Mouse (Mus musculus) T-helper 1 cell (primary cell): ENCODE measurements around the gene Ift88.

ENCODE experiments used
- in situ Hi-C: fragments of 300-600 bp; cut with MboI, MseI; formaldehyde crosslinking; loops from one replicate; pipeline ENCODE4 v1.15.1; 2025; ENCODE audit warnings: high pct_unique_total_duplicates

Ift88 gene

DNA sequence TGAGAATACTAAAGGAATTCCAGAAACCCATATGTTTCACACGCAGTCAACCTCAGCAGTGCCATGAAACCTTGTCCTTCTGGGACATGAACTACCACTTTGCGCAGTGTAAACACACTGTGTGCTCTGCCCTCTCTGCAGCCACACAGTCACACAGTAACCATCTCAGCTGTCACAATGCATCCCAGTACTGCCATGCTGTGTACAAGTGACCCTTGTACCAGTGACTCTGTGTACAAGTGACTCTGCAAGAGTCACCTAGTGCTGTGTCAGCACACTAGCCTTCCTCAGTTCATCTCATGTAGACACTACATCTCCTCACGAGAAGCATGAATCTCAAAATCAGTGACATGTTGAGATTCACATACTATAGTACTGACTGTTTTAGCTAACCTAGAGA, 108.7 kb downstream of the Ift88 start:
- in situ Hi-C loops: no loop called here

- in situ Hi-C loops: no loop called here
Observed at GRCm38 (mm10) chr14:57533214-57533613, 109.4 kb downstream of the Ift88 start.

GRCm38 (mm10) chr14:57533841-57534240, 110.0 kb downstream of the Ift88 start:
- in situ Hi-C loops: no loop called here

GRCm38 (mm10) chr14:57534346-57534745, 110.5 kb downstream of the Ift88 start:
- in situ Hi-C loops: no loop called here

GRCm38 (mm10) chr14:57534961-57535360, 111.1 kb downstream of the Ift88 start:
- in situ Hi-C loops: no loop called here

DNA sequence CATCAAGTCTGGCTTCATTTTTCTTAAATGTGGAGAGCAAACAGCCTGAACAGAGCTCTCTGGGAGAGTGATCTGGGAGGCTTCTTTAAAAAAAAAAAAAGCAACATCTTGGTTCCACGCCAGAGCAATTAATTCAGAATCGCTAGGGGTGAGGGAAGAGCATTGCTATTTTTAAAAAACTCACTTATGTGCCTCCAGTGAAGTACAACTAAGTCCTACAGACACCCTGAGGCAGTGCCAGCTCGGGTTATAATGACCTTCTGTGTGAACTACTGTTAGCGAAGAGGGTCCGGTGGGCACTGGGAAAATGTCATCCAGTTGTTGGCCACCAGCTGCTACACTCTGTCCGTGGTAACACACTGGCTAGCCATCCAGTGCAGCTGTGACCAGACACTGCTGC, 111.8 kb downstream of the Ift88 start:
- in situ Hi-C loops: no loop called here

GRCm38 (mm10) chr14:57536820-57537219, 113.0 kb downstream of the Ift88 start:
- in situ Hi-C loops: no loop called here

DNA sequence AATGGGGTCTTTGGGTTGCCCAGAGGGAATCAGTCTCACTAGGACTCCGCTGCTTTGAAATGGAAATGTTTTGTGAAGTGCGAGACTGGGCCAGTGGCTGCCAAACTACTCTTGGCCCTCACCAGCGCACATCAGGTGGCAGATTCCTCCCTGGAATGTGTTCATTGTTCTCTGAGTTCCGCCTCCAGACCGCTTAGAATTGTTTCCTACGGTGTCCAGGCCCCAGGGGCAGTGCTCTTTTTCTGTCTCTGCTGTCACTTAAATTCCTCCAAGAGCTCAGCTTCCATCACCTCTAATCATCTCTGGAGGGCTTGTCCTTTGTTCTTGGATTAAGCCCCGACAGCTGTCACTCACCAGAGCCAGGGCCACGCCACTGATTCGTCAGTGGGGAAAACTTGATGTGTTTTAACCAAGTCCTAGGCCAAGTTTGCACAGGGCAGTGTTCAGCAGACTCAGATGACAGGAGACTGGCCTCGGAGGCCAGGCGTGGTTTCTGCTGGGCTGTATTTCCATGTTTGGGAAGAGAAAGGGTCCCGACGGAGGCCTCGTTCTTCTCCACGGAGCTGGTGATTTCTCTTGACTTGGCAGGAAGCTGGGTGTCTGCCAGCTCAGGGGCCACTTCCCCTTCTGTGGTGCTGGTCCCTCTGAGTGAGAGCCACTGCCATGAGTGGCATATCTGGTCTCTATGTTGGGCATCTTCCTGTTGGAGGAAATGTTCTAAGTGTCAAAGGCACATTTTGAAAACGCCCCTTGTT, 113.6 kb downstream of the Ift88 start:
- in situ Hi-C loops: no loop called here

DNA sequence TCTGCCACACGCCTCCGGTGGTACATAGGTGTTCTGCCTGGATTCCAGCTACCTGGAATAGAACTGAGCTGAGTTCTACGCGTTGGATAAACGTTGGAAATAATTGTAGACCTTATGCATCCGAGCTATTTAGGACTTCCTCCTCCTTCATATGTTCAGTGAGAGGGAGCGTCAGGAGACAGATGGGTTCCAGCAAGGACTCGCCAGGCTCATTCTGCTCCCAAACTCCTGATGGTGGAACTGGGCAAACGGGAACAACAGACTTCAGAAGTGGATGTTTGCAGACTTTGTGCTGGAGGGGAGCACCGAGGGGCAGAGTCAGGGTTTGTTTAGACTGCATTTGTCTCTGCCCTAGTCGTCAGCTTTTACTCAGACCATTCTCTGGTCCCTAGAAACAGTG, 116.8 kb downstream of the Ift88 start:
- in situ Hi-C loops: no loop called here

GRCm38 (mm10) chr14:57542231-57542630, 118.4 kb downstream of the Ift88 start:
- in situ Hi-C loops: no loop called here

GRCm38 (mm10) chr14:57543420-57544039, 119.7 kb downstream of the Ift88 start:
- in situ Hi-C loops: no loop called here

- in situ Hi-C loops: no loop called here
Observed at GRCm38 (mm10) chr14:57545526-57545925, 121.7 kb downstream of the Ift88 start.

DNA sequence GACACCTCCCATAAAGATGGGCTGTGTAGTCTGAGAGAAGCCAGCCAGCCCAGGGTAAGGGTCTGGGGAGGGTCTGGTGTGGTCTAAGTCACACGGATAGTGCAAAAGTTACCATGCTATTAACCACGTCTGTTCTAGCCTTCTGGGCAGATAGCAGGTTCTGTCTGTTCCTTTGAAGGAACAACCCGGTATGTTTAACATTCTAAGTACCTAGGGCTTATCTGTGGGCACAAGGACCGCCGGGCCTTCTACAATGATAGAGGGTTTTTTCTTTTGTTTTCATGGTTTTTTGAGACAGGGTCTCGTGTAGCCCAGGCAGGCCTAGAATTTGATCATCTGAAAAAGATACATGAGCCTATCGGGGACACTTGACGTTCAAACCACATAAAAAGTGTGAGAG, 122.3 kb downstream of the Ift88 start:
- in situ Hi-C loops: no loop called here

GRCm38 (mm10) chr14:57546557-57547021, 122.7 kb downstream of the Ift88 start:
- in situ Hi-C loops: no loop called here

- in situ Hi-C loops: no loop called here
Observed at GRCm38 (mm10) chr14:57547062-57547461, 123.2 kb downstream of the Ift88 start.

DNA sequence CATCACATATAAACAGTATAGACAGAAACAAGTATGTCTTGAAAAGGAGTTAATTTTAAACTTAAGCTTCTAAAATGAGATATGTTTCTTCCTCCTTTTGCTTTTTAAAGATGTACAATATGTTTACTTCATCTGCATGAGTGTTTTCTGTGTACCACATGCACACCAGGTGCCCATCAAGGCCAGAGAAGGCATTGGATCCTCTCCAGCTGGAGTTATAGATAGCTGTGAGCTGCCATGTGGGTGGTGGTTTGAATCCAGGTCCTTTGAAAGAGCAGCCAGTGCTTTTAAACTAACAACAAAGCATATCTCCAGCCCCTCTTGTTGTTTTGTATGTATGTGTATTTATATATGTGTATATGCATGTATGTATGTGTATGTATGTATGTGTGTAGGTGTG, 129.1 kb downstream of the Ift88 start:
- in situ Hi-C loops: no loop called here

DNA sequence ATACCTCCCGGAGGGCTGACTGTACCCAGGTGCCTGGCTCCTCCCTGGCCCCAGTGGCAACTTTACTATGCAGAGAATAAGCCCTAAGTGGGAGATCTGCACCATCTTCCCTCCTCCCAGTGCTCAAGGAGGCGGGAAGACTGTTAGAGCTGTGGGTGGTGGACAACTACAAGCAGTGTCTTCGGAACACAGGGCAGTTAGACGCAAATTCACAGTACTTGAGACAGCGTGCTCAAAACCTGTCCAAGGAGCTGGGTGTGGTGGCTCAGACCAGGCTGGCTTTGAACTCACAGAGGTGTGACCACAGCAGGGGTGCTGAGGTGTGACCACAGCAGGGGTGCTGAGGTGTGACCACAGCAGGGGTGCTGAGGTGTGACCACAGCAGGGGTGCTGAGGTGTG, 130.6 kb downstream of the Ift88 start:
- in situ Hi-C loops: no loop called here

- in situ Hi-C loops: no loop called here
Observed at GRCm38 (mm10) chr14:57555471-57556070, 131.7 kb downstream of the Ift88 start.

DNA sequence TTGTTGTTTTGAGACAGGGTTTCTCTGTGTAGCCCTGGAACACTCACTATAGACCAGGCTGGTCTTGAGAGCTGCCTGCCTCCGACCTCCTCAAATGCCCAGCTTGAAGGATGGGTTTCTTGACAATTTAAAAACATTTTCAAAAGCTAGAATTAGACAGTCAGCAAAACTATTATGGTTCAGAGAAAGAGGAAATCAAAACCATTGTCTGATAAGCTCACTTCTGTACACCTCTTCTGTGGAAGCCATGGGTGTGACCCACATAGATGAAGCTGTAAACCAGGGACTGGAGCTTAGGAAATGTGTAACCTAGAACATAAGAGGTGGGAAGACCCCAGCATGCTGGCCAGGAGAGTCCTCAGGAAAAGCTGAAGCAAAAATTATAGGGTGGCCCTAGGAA, 133.1 kb downstream of the Ift88 start:
- in situ Hi-C loops: no loop called here

GRCm38 (mm10) chr14:57565626-57566025, 141.8 kb downstream of the Ift88 start:
- in situ Hi-C loops: no loop called here
